Mouse (Mus musculus) urinary bladder, adult 18-20 months (tissue): ENCODE measurements at regions not wholly inside any gene's neighbourhood (a gene's known extent, or its start where the extent isn't known, plus 50 kb on each side); places are given as distances from the start of the nearest gene placed in this dataset.

Source experiments
- DNase-seq, 2 experiments: peaks; one replicate each; pipeline ENCODE4 v3.0.0; 2022; ENCODE audit warnings: low spot score in 2 of 2, mixed read lengths in 2 of 2

GRCm38 (mm10) chr11:114174871-114175270 lies 108.0 kb upstream of the Sdk2 start:
- no peak for DNase-seq

GRCm38 (mm10) chr11:114168231-114168661 lies 101.4 kb upstream of the Sdk2 start:
- no peak for DNase-seq

DNA sequence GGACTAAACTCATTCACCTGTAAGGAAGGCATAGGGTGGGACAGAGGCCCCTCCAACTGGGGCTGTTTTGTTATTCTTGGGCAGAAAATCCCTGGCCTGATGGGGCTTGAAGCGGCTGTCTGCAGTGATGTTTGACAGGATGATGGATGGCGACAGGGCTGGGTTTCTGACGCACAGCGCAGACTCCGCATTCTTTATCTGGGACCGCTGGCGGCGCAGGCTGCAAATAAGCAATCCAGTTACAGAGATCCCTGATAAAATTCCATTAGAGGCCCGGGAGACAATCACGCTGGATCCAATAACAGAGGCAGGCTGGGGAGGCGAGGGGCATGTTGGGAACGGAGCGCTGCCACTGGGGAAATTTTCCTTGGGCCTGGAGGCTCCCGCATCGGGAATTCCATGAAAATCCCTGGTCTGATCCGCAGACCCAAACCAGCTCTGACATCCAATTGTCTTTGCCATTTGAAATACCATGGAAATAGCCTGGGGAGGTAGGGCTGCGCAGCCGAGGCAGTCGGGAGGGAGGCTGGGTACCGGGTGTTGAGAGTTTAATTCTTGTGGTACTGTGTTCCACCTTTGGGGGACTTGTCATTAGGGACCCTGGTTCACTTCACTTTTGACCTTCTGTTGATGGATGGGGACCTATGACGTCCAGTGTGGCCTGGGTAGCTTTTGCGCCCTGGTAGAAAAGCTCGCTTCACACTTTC lies 99.0 kb upstream of the Sdk2 start:
- DNase-seq: no peak

- DNase-seq: peak in 1 of 2 experiments; percentile 4
Observed at GRCm38 (mm10) chr11:114152716-114153115, 85.9 kb upstream of the Sdk2 start.

DNA sequence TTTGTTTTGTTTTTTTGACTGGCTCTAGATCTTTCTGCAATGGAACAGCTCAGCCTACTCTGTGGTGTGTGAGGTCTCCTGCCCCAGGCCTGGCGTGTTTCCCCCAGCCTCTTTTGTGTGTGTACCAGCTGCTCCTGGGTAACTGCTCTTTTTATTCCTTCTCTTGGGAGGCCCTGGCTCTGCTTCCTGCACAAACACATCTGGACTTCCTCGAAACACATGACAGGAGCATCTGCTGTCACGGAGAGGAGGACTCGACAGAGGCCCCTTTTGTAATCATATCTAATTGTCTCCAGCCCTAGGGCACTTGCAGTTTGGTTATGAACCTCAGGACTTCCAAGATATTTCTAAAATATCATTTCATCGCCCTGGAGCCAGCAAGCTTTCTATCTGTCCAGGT lies 79.5 kb upstream of the Sdk2 start:
- no peak for DNase-seq

- no peak for DNase-seq
Observed at GRCm38 (mm10) chr11:114129270-114129669, 62.4 kb upstream of the Sdk2 start.

DNA sequence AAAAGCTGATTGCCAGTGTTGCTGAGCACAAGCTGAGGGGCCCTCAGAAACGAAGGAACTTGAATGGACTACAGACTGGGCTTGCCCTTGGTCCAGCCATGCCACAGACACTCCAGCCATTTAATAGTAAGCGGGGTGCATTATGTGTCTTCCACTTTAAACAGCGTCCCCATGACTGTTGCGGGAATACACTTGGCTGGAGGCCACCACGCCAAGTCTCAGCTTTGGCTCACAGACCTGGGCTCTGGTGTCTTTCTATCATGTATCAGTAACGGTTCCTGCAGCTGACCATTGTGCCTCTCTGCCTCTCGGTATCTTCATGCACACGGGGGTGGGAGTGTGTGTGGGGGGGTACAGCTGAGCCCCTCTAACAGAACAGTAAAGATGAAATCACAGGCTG lies 62.0 kb upstream of the Sdk2 start:
- no peak for DNase-seq

DNA sequence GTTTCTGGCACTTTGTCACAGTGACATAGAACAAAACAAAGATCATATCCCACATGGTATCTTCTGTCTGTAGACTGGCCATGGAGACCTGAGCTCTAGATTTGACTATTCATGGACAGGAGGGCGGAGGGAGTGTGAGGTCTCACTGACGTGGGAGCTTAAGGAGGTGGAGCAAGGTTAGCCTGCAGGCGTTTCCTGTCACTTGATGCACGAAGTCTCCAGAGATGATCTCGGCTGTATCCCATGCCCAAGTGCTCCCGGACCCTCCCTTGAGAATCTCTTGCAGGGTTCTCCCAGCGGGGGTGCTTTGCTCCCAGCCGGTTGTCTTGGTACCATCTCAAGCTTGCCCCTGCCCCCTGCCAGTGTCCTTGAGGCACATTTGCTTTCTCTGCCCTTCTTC lies 60.6 kb upstream of the Sdk2 start:
- no peak for DNase-seq

DNA sequence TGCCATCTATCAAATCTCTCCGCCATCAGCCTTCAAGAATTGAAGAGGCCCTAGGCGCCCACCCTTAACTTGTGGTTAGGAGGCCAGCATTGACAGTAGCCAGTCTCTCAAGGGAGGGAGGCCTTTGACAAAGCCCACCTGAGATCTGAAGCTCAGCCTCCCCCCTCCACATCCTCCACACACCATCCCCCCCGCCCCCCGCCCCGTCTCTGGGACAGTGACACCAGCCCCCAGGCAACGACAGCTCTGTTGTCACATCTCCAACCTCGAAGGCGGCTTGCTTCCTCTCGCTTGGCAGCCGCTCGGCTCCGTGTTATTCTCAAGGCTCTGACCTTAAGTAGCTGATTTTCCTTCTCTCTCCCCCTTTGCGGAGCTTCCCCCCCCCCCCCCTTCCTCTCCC lies 55.3 kb upstream of the Sdk2 start:
- DNase-seq: no peak

GRCm38 (mm10) chr11:114119135-114119534 lies 52.3 kb upstream of the Sdk2 start:
- no peak for DNase-seq
